Mouse (Mus musculus): ENCODE results near the gene Msi2. TPM values are rescaled to one million over a fixed set of nuclear protein-coding genes. Genes with fewer than 3 reads are reported as not detected.

The Msi2 gene
- polyA plus RNA-seq, 1 experiment from 2014 or later: 17.9 TPM

GRCm38 (mm10) chr11:88717016-88717643 lies 1.2 kb downstream of the Msi2 start:
- H3K9me3 ChIP-seq (ENCODE audit: control insufficient read depth, low read depth, low read length): no peaks in the 10 kb centered on the region
- H3K36me3 ChIP-seq (ENCODE audit: control insufficient read depth, insufficient read depth, low read length): peaks cover 2% of the 10 kb centered on the region
- H3K4me3 ChIP-seq (ENCODE audit: low read depth, low read length): peak overlapping the region; percentile 93
- peak overlapping the region; percentile 86; the same call in 1 of the 2 replicates for H3K27ac ChIP-seq (ENCODE audit: low read length)
- H3K4me2 ChIP-seq (replicated peaks; ENCODE audit: low read depth, low read length): peak overlapping the region; percentile 90
- no peak for ATAC-seq (ENCODE audit: insufficient number of reproducible peaks, insufficient read depth, low FRiP score, low read depth)
- no peaks in the 10 kb centered on the region for H3K27me3 ChIP-seq (ENCODE audit: control insufficient read depth, insufficient read depth, low read length)
- under 1% methylated on average over 19 of the region's 19 CpGs for WGBS
- H3K9ac ChIP-seq (replicated peaks; ENCODE audit: low read depth, low read length): peak overlapping the region; percentile 96
- H3K4me1 ChIP-seq (ENCODE audit: control insufficient read depth, insufficient read depth, low read length): peaks cover 23% of the 10 kb centered on the region; the same call in 1 of the 2 replicates

GRCm38 (mm10) chr11:88716061-88716994 lies 2.0 kb downstream of the Msi2 start:
- no peak for ATAC-seq (ENCODE audit: insufficient number of reproducible peaks, insufficient read depth, low FRiP score, low read depth)
- peak overlapping the region; percentile 93 for H3K4me3 ChIP-seq (ENCODE audit: low read depth, low read length)
- peaks cover 22% of the 10 kb centered on the region; the same call in 1 of the 2 replicates for H3K4me1 ChIP-seq (ENCODE audit: control insufficient read depth, insufficient read depth, low read length)
- no peaks in the 10 kb centered on the region for H3K27me3 ChIP-seq (ENCODE audit: control insufficient read depth, insufficient read depth, low read length)
- H3K36me3 ChIP-seq (ENCODE audit: control insufficient read depth, insufficient read depth, low read length): peaks cover 10% of the 10 kb centered on the region
- H3K4me2 ChIP-seq (replicated peaks; ENCODE audit: low read depth, low read length): peak overlapping the region; percentile 90
- H3K9me3 ChIP-seq (ENCODE audit: control insufficient read depth, low read depth, low read length): no peaks in the 10 kb centered on the region
- H3K9ac ChIP-seq (replicated peaks; ENCODE audit: low read depth, low read length): peak overlapping the region; percentile 96
- H3K27ac ChIP-seq (ENCODE audit: low read length): peak overlapping the region; percentile 66; the same call in 1 of the 2 replicates
- WGBS: 3% methylated on average over 23 of the region's 23 CpGs

GRCm38 (mm10) chr11:88715299-88715698 lies 3.0 kb downstream of the Msi2 start:
- ATAC-seq (ENCODE audit: insufficient number of reproducible peaks, insufficient read depth, low FRiP score, low read depth): no peak
- peak overlapping the region; percentile 90 for H3K4me2 ChIP-seq (replicated peaks; ENCODE audit: low read depth, low read length)
- 27% methylated on average over 7 of the region's 7 CpGs for WGBS
- no peaks in the 10 kb centered on the region for H3K27me3 ChIP-seq (ENCODE audit: control insufficient read depth, insufficient read depth, low read length)
- peak overlapping the region; percentile 93; the same call in 1 of the 2 replicates for H3K4me3 ChIP-seq (ENCODE audit: low read depth, low read length)
- no peaks in the 10 kb centered on the region for H3K9me3 ChIP-seq (ENCODE audit: control insufficient read depth, low read depth, low read length)
- no peak overlapping the region for H3K27ac ChIP-seq (ENCODE audit: low read length)
- peaks cover 15% of the 10 kb centered on the region for H3K36me3 ChIP-seq (ENCODE audit: control insufficient read depth, insufficient read depth, low read length)
- no peak overlapping the region for H3K9ac ChIP-seq (replicated peaks; ENCODE audit: low read depth, low read length)
- H3K4me1 ChIP-seq (ENCODE audit: control insufficient read depth, insufficient read depth, low read length): peaks cover 17% of the 10 kb centered on the region; the same call in 1 of the 2 replicates

GRCm38 (mm10) chr11:88714127-88714526 lies 4.2 kb downstream of the Msi2 start:
- Histone ChIP-seq H3K27ac (ENCODE audit: low read length) (no peak overlapping the region), H3K36me3 (ENCODE audit: control insufficient read depth, insufficient read depth, low read length) (peaks cover 16% of the 10 kb centered on the region), H3K4me2 (replicated peaks; ENCODE audit: low read depth, low read length) (no peak overlapping the region), H3K9ac (replicated peaks; ENCODE audit: low read depth, low read length) (no peak overlapping the region), H3K4me3 (ENCODE audit: low read depth, low read length) (no peak overlapping the region), H3K4me1 (ENCODE audit: control insufficient read depth, insufficient read depth, low read length) (peaks cover 17% of the 10 kb centered on the region; the same call in 1 of the 2 replicates), H3K27me3 (ENCODE audit: control insufficient read depth, insufficient read depth, low read length) (no peaks in the 10 kb centered on the region), H3K9me3 (ENCODE audit: control insufficient read depth, low read depth, low read length) (no peaks in the 10 kb centered on the region)
- ATAC-seq (ENCODE audit: insufficient number of reproducible peaks, insufficient read depth, low FRiP score, low read depth): no peak
- WGBS: 57% methylated on average over 7 of the region's 7 CpGs

GRCm38 (mm10) chr11:88713479-88713878 lies 4.8 kb downstream of the Msi2 start:
- H3K4me3 ChIP-seq (ENCODE audit: low read depth, low read length): no peak overlapping the region
- ATAC-seq (ENCODE audit: insufficient number of reproducible peaks, insufficient read depth, low FRiP score, low read depth): no peak
- H3K9me3 ChIP-seq (ENCODE audit: control insufficient read depth, low read depth, low read length): no peaks in the 10 kb centered on the region
- H3K9ac ChIP-seq (replicated peaks; ENCODE audit: low read depth, low read length): no peak overlapping the region
- 53% methylated on average over 9 of the region's 9 CpGs for WGBS
- H3K4me1 ChIP-seq (ENCODE audit: control insufficient read depth, insufficient read depth, low read length): peaks cover 17% of the 10 kb centered on the region; the same call in 1 of the 2 replicates
- H3K36me3 ChIP-seq (ENCODE audit: control insufficient read depth, insufficient read depth, low read length): peaks cover 18% of the 10 kb centered on the region
- H3K27ac ChIP-seq (ENCODE audit: low read length): no peak overlapping the region
- H3K27me3 ChIP-seq (ENCODE audit: control insufficient read depth, insufficient read depth, low read length): no peaks in the 10 kb centered on the region
- no peak overlapping the region; the same call in 1 of the 2 replicates for H3K4me2 ChIP-seq (replicated peaks; ENCODE audit: low read depth, low read length)

GRCm38 (mm10) chr11:88709876-88710614 lies 8.3 kb downstream of the Msi2 start:
- peaks cover 6% of the 10 kb centered on the region; the same call in 1 of the 2 replicates for H3K4me1 ChIP-seq (ENCODE audit: control insufficient read depth, insufficient read depth, low read length)
- H3K27me3 ChIP-seq (ENCODE audit: control insufficient read depth, insufficient read depth, low read length): no peaks in the 10 kb centered on the region
- ATAC-seq (ENCODE audit: insufficient number of reproducible peaks, insufficient read depth, low FRiP score, low read depth): no peak
- H3K4me3 ChIP-seq (ENCODE audit: low read depth, low read length): no peak overlapping the region
- H3K27ac ChIP-seq (ENCODE audit: low read length): no peak overlapping the region
- H3K4me2 ChIP-seq (replicated peaks; ENCODE audit: low read depth, low read length): no peak overlapping the region
- H3K9me3 ChIP-seq (ENCODE audit: control insufficient read depth, low read depth, low read length): no peaks in the 10 kb centered on the region
- no peak overlapping the region for H3K9ac ChIP-seq (replicated peaks; ENCODE audit: low read depth, low read length)
- 87% methylated on average over 15 of the region's 15 CpGs for WGBS
- H3K36me3 ChIP-seq (ENCODE audit: control insufficient read depth, insufficient read depth, low read length): peaks cover 29% of the 10 kb centered on the region

GRCm38 (mm10) chr11:88707228-88707775 lies 11.0 kb downstream of the Msi2 start:
- Histone ChIP-seq H3K9ac (replicated peaks; ENCODE audit: low read depth, low read length) (no peak overlapping the region), H3K4me1 (ENCODE audit: control insufficient read depth, insufficient read depth, low read length) (peaks cover 7% of the 10 kb centered on the region; the same call in 1 of the 2 replicates), H3K36me3 (ENCODE audit: control insufficient read depth, insufficient read depth, low read length) (peaks cover 31% of the 10 kb centered on the region), H3K9me3 (ENCODE audit: control insufficient read depth, low read depth, low read length) (no peaks in the 10 kb centered on the region), H3K4me2 (replicated peaks; ENCODE audit: low read depth, low read length) (no peak overlapping the region), H3K27me3 (ENCODE audit: control insufficient read depth, insufficient read depth, low read length) (no peaks in the 10 kb centered on the region), H3K27ac (ENCODE audit: low read length) (no peak overlapping the region), H3K4me3 (ENCODE audit: low read depth, low read length) (no peak overlapping the region)
- ATAC-seq (ENCODE audit: insufficient number of reproducible peaks, insufficient read depth, low FRiP score, low read depth): no peak
- WGBS: 57% methylated on average over 11 of the region's 11 CpGs

All from stomach, embryonic 14.5 days (tissue).